Mouse (Mus musculus): ENCODE measurements around the gene Prpf18.

Gene Prpf18

GRCm38 (mm10) chr2:4575163-4575562 lies 76.8 kb downstream of the Prpf18 start:
- no peaks in the 10 kb centered on the region for H3K27me3 ChIP-seq (ENCODE audit: control insufficient read depth, insufficient read depth, low read length, poor library complexity, severe bottlenecking)
- H3K36me3 ChIP-seq (ENCODE audit: control insufficient read depth, insufficient read depth, low read length, poor library complexity, severe bottlenecking), result no peaks in the 10 kb centered on the region
- no peak for DNase-seq (ENCODE audit: low read depth, low spot score)

GRCm38 (mm10) chr2:4574251-4574650 lies 77.7 kb downstream of the Prpf18 start:
- H3K27me3 ChIP-seq (ENCODE audit: control insufficient read depth, insufficient read depth, low read length, poor library complexity, severe bottlenecking), result no peaks in the 10 kb centered on the region
- DNase-seq (ENCODE audit: low read depth, low spot score), result no peak
- H3K36me3 ChIP-seq (ENCODE audit: control insufficient read depth, insufficient read depth, low read length, poor library complexity, severe bottlenecking), result no peaks in the 10 kb centered on the region

GRCm38 (mm10) chr2:4573386-4573785 lies 78.5 kb downstream of the Prpf18 start:
- peak; percentile 13 for DNase-seq (ENCODE audit: low read depth, low spot score)
- Histone ChIP-seq H3K27me3 (ENCODE audit: control insufficient read depth, insufficient read depth, low read length, poor library complexity, severe bottlenecking) (no peaks in the 10 kb centered on the region), H3K36me3 (ENCODE audit: control insufficient read depth, insufficient read depth, low read length, poor library complexity, severe bottlenecking) (no peaks in the 10 kb centered on the region)

- no peak for DNase-seq (ENCODE audit: low read depth, low spot score)
- no peaks in the 10 kb centered on the region for H3K36me3 ChIP-seq (ENCODE audit: control insufficient read depth, insufficient read depth, low read length, poor library complexity, severe bottlenecking)
- H3K27me3 ChIP-seq (ENCODE audit: control insufficient read depth, insufficient read depth, low read length, poor library complexity, severe bottlenecking), result no peaks in the 10 kb centered on the region
Observed at GRCm38 (mm10) chr2:4572498-4573263, 79.2 kb downstream of the Prpf18 start.
